Mouse (Mus musculus) neutrophil, adult 65 days (primary cell): ENCODE results near the gene Olfr355. TPM values are rescaled to one million over a fixed set of nuclear protein-coding genes. Genes with fewer than 3 reads are reported as not detected.

Experiments used
- total RNA-seq: library from RNA; stranded (reverse); gene quantifications from 2 replicates; pipeline ENCODE4 v1.2.4, GENCODE M21; 2023

The Olfr355 gene
- total RNA-seq: not detected in 2 replicates

DNA sequence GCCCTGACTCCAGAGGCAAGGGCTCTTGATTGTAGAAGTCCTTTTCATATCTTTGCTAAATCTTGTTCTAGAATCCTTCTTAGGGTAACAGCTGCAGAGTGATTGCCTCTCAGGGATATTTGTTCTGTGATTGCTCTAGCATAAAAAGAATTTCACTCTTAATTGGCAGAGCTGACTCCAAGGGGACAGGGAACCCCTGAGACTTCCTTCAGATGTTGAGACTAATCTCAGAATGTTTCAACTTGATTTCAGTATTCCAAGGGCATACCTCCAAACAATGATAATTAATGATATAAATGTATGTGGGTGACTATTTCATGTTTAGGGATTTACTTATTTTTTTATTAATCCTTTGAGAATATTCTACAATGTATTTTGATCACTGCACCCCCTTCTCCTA lies at the start of gene Olfr355:
TSS of gene Olfr355 (minus strand) at position 101 of the 400 bp plus-strand sequence.

DNA sequence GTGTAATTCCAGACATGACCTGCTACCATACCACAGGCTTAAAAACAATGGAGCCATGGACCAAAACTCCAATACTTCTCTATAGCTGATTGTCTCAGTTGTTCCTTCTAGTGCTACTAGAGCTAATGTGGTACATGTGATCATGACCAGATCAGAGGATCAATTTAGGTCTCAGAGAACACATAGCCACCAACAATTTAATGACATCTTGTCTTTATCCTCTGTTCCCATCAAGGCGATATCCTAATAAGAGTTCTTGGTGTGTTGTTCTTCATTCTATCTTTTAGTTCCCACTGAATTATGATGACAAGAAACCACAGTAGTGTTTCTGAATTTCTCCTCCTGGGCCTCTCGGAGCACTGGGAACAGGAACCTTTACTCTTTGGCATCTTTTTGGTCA lies 8.1 kb upstream of the Olfr355 start, which contains the start of gene Olfr356:
TSS of gene Olfr356 (plus strand) at position 301 of the 400 bp plus-strand sequence.

DNA sequence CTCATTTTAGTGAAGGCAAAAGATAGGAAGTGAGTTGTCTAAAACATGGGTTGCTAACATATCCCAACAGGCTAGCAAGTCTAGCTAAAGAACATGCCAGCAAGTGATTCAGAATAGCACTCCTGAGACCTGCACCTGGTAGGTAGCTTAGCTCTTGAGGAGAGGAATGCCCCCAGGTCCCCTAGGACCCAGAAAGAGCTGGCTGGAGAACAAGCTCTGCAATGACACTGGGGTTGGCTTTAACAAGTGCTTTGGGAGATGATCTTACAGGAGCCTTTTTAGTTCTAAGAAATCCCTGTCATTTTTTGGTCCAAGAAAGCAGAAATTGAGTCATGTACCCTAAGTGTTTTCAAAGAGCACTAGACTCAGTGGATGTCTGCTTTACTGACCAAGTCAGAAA lies 23.3 kb downstream of the Olfr355 start, which contains the start of gene Olfr354:
TSS of gene Olfr354 (plus strand) at position 301 of the 400 bp plus-strand sequence.

DNA sequence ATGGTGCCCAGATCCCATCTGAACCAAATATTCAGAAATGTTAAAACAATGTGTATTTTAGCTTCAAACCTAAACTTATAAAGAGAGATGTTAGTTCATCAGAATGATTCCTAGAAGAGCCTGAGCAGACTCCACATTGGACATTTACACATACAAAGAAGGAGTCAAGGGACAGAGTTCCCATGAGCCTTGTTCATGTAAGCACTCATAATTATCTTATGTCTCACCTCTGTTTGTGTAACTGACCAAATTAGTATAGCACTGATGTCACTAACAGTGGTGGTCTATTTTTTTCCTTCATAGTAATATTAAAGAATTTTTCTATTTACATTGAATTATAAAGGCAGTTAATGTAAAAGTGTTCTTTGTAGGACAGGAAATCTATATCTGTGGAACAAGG lies 35.9 kb downstream of the Olfr355 start, which contains the start of gene Olfr353:
TSS of gene Olfr353 (minus strand) at position 101 of the 400 bp plus-strand sequence.

Other genes starting within 250 kb of the Olfr355 start
- not detected in 2 replicates for gene Olfr346, start 243.1 kb downstream of the Olfr355 start, total RNA-seq
- not detected in 2 replicates for gene Olfr347, start 197.0 kb downstream of the Olfr355 start, total RNA-seq
- gene Olfr348, start 144.6 kb downstream of the Olfr355 start, total RNA-seq: not detected in 2 replicates
- gene Olfr50, start 138.4 kb downstream of the Olfr355 start, total RNA-seq: not detected in 2 replicates
- gene Olfr3, start 111.9 kb downstream of the Olfr355 start, total RNA-seq: not detected in 2 replicates
- not detected in 2 replicates for gene Olfr350, start 82.6 kb downstream of the Olfr355 start, total RNA-seq
- gene Olfr351, start 66.2 kb downstream of the Olfr355 start, total RNA-seq: 0.22 TPM in 1 of 2 replicates, not detected in the other
- gene Olfr352, start 60.4 kb downstream of the Olfr355 start, total RNA-seq: not detected in 2 replicates
- not detected in 2 replicates for gene Olfr353, start 36.0 kb downstream of the Olfr355 start, total RNA-seq
- not detected in 2 replicates for gene Olfr354, start 23.2 kb downstream of the Olfr355 start, total RNA-seq
- gene Olfr356, start 8.2 kb upstream of the Olfr355 start, total RNA-seq: not detected in 2 replicates
- not detected in 2 replicates for gene Olfr357, start 64.9 kb upstream of the Olfr355 start, total RNA-seq
- not detected in 2 replicates for gene Olfr358, start 80.4 kb upstream of the Olfr355 start, total RNA-seq
- gene Olfr360, start 136.8 kb upstream of the Olfr355 start, total RNA-seq: not detected in 2 replicates
- not detected in 2 replicates for gene Olfr361, start 160.4 kb upstream of the Olfr355 start, total RNA-seq
- gene Olfr362, start 189.0 kb upstream of the Olfr355 start, total RNA-seq: not detected in 2 replicates
- not detected in 2 replicates for gene Olfr364-ps1, start 210.4 kb upstream of the Olfr355 start, total RNA-seq